Mouse (Mus musculus) embryonic facial prominence, embryonic 11.5 days (tissue): Measurements from ENCODE around the gene Rtp3. TPM values are rescaled to one million over a fixed set of nuclear protein-coding genes. Genes with fewer than 3 reads are reported as not detected.

Source experiments
- ATAC-seq: fragments of 200-750 bp; cut with Nextera tagmentation; replicated peaks from 2 replicates; pipeline ENCODE4 v1.8.0; 2017; ENCODE audit warnings: low read depth; ENCODE audit not compliant: insufficient number of reproducible peaks, low FRiP score, low TSS enrichment
- DNase-seq: peaks from one replicate; pipeline ENCODE4 v3.0.0-alpha.2; 2015; ENCODE audit warnings: low spot score
- H3K27ac ChIP-seq: fragments of 300-500 bp; sonication (generic); replicated peaks from 2 replicates; pipeline ENCODE4 v1.5.1; 2014; ENCODE audit warnings: mild to moderate bottlenecking, low read depth, low read length, control low read depth
- H3K27me3 ChIP-seq: fragments of 300-500 bp; sonication (generic); 2 replicates; pipeline ENCODE4 v1.6.1; 2014; ENCODE audit warnings: mild to moderate bottlenecking, low read length, moderate library complexity, mixed read lengths; ENCODE audit not compliant: control insufficient read depth, insufficient read depth
- H3K36me3 ChIP-seq: fragments of 300-500 bp; sonication (generic); replicated peaks from 2 replicates; pipeline ENCODE4 v1.6.1; 2014; ENCODE audit warnings: low read depth, mild to moderate bottlenecking, low read length, moderate library complexity, mixed read lengths; ENCODE audit not compliant: control insufficient read depth, insufficient read depth
- H3K4me1 ChIP-seq: fragments of 300-500 bp; sonication (generic); 2 replicates; pipeline ENCODE4 v1.6.1; 2014; ENCODE audit warnings: low read length, mixed read lengths; ENCODE audit not compliant: control insufficient read depth, insufficient read depth
- H3K4me2 ChIP-seq: fragments of 300-500 bp; sonication (generic); 2 replicates; pipeline ENCODE4 v1.6.1; 2014; ENCODE audit warnings: low read depth, mild to moderate bottlenecking, control low read depth, low read length, moderate library complexity
- H3K4me3 ChIP-seq: fragments of 300-500 bp; sonication (generic); 2 replicates; pipeline ENCODE4 v1.5.1; 2014; ENCODE audit warnings: low read depth, low read length, control low read depth
- H3K9ac ChIP-seq: fragments of 300-500 bp; sonication (generic); replicated peaks from 2 replicates; pipeline ENCODE4 v1.6.1; 2014; ENCODE audit warnings: mild to moderate bottlenecking, control low read depth, low read length
- H3K9me3 ChIP-seq: fragments of 300-500 bp; sonication (generic); replicated peaks from 2 replicates; pipeline ENCODE4 v1.6.1; 2016; ENCODE audit warnings: mild to moderate bottlenecking, low read length, inconsistent platforms, mixed read lengths; ENCODE audit not compliant: control insufficient read depth
- WGBS: fragments of 180-500 bp; shearing (Covaris S2); extraction: QIAGEN DNeasy Blood & Tissue Kit; methylation state at CpG from one replicate; pipeline ENCODE4 v1.1.7; 2014; 5-methylcytosine and 5-hydroxymethylcytosine counted together
- polyA plus RNA-seq: library from polyadenylated mRNA; unstranded; fragments of >200 nt; fragmentation: Nextera tagmentation; extraction: Ambion mirVana; gene quantifications from 2 replicates; pipeline ENCODE4 v1.2.1, GENCODE M21; 2014

Gene Rtp3
- polyA plus RNA-seq, 1 experiment from 2014 or later = 0.28 TPM

DNA sequence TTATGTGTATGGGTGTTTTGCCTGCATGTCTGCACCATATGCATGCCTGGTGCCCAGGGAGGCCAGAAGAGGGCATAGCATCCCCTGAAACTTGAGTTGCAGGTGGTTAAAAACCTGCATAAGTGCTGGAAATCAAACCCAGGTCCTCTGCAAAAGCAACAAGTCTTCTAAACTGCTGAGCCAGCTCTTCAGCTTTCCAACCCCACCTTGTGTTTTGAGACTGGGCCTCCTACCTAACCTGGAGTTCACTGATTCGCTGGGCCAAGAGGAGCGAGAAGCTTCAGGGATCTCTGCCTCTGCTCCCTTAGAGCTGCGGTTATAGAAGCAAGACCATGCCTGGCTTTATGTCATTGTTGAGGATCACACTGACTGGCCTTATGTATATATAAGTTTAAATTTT, 40.3 kb downstream of the Rtp3 start:
- no peak overlapping the region for H3K27ac ChIP-seq
- ATAC-seq (no peak), DNase-seq (no peak)
- peaks cover 3% of the 10 kb centered on the region; the same call in 1 of the 2 replicates for H3K4me1 ChIP-seq
- no peak overlapping the region for H3K9ac ChIP-seq
- no peak overlapping the region for H3K4me2 ChIP-seq
- H3K4me3 ChIP-seq = no peak overlapping the region
- H3K9me3 ChIP-seq = no peaks in the 10 kb centered on the region
- WGBS = 94% methylated on average over 3 of the region's 3 CpGs
- no peaks in the 10 kb centered on the region for H3K36me3 ChIP-seq
- peaks cover 24% of the 10 kb centered on the region for H3K27me3 ChIP-seq

DNA sequence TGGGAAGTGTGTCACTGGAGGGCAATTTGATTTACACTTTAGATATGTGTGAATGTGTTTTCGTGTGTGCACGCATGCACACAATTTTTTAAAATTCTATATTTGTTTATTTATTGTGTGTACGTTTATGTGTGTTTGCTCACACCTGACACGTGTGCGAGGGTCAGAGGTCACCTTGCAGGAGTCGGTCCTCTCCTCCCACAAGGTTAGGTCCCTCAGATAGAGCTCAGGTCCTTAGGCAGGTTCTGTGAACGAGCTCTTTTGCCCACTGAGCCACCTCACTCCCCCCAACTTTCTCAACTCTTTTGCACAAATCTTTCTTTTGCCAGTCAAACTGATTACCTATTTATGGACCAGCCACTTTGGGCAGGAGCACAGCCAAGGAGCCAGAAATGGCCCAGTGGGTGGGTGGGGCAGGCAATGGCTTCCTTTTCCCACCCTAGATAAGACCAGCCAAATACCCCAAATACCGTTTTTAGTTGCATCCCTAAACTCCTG, 41.5 kb downstream of the Rtp3 start:
- H3K27me3 ChIP-seq = peaks cover 33% of the 10 kb centered on the region
- no peak overlapping the region for H3K9ac ChIP-seq
- WGBS = 52% methylated on average over 8 of the region's 8 CpGs
- no peaks in the 10 kb centered on the region for H3K36me3 ChIP-seq
- no peak for DNase-seq
- H3K9me3 ChIP-seq = no peaks in the 10 kb centered on the region
- no peak for ATAC-seq
- H3K4me1 ChIP-seq = peaks cover 3% of the 10 kb centered on the region; the same call in 1 of the 2 replicates
- H3K4me2 ChIP-seq = no peak overlapping the region
- no peak overlapping the region for H3K27ac ChIP-seq
- no peak overlapping the region for H3K4me3 ChIP-seq

DNA sequence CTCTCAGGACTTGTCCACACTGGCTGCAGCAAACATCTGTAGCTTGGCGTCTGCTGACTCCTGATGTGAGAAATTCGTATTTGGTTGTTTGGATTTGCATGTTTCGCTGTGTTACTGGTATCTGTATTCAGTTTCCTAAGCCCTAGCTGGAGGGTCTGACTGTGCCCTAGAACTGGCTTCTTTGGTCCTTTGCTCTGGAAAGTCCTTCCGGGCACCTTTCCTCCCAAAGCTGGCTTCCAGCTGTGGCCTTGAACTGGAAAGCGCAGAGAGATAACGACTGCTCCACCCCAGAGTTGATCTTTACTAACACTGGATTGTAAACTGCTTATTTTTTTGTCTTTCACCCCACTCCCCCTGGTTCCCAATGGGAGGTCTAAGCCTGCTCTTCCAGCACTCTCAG, 42.5 kb downstream of the Rtp3 start:
- Histone ChIP-seq H3K4me2 (no peak overlapping the region), H3K27ac (no peak overlapping the region), H3K9me3 (no peaks in the 10 kb centered on the region), H3K27me3 (peaks cover 31% of the 10 kb centered on the region), H3K9ac (no peak overlapping the region), H3K36me3 (no peaks in the 10 kb centered on the region), H3K4me1 (peaks cover 3% of the 10 kb centered on the region; the same call in 1 of the 2 replicates), H3K4me3 (no peak overlapping the region)
- DNase-seq = no peak
- WGBS = 23% methylated on average over 6 of the region's 6 CpGs
- no peak for ATAC-seq

DNA sequence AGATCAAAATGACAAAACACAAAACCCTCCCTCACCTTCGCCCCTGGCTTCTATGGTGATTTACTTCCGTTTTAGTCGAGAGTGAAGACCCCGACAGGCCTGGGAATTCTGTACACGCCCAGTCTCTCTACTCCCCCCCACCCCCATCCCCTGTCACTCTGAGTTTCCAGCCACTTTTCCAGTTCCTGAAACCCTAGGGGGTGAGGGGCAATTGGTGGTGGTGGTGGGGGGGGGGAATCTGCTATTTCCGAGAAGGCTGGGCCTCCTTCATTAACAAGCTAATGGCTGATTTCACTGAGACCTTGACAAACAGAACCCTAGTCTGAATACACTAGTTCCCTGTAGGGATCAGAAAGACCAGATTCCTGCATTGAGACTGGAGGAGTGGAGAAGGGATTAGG, 43.1 kb downstream of the Rtp3 start:
- H3K9me3 ChIP-seq = no peaks in the 10 kb centered on the region
- peaks cover 3% of the 10 kb centered on the region; the same call in 1 of the 2 replicates for H3K4me1 ChIP-seq
- ATAC-seq = no peak
- H3K4me2 ChIP-seq = no peak overlapping the region
- no peak overlapping the region for H3K27ac ChIP-seq
- WGBS = 4% methylated on average over 6 of the region's 6 CpGs
- no peaks in the 10 kb centered on the region for H3K36me3 ChIP-seq
- no peak overlapping the region for H3K4me3 ChIP-seq
- no peak overlapping the region for H3K9ac ChIP-seq
- H3K27me3 ChIP-seq = peaks cover 28% of the 10 kb centered on the region
- peak; percentile 11 for DNase-seq

DNA sequence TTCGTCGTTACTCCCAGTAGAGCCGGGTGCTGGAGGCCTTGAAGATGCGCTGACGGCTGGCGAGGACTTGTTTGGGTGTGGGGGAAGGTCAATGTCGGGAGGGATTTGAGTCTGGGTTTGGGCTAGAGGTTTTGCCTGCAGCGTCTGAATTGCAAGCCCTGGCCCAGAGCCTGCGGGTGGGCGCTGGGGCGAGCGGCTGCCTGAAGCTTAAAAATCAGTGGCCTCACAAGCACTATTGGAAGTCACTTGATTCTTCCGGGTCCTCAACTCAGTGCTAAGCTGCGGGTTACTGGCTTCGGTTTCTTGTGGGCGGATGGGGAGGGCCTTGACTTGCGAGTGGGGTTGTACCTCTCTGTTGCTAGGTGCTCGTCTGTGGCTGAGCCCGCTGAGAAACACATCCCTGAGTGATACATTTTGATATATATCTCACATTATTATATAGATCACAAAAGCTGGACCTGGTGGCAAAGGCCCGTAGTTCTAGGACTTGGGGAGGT, 43.8 kb downstream of the Rtp3 start:
- Histone ChIP-seq H3K36me3 (no peaks in the 10 kb centered on the region), H3K4me3 (no peak overlapping the region; the same call in 1 of the 2 replicates), H3K9ac (no peak overlapping the region; the same call in 1 of the 2 replicates), H3K4me2 (peak overlapping the region; percentile 13; the same call in 1 of the 2 replicates), H3K27ac (no peak overlapping the region), H3K27me3 (peaks cover 28% of the 10 kb centered on the region), H3K4me1 (peaks cover 3% of the 10 kb centered on the region; the same call in 1 of the 2 replicates), H3K9me3 (no peaks in the 10 kb centered on the region)
- ATAC-seq (no peak), DNase-seq (peak; percentile 27)
- WGBS = 7% methylated on average over 20 of the region's 20 CpGs

DNA sequence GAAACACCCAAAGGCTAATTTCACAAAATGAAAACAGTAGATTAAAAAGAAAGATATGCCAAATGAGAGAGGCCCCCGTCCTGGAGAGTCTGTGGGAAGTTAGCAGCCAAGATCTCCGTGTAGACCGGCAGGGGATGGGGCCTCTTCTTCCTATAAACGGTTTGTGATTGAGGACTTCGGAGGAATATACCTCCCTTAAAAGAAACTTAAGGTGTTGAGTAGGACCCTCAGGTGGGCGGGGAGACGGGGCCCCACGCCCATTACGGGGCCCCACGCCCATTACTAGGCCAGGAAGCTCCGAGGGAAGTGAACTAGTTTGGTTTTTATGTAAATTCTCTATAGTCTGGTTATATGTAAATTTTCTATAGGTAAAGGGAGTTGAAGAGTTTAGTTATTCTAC, 44.5 kb downstream of the Rtp3 start, which contains the start of gene Tdgf1:
Gene Tdgf1, minus strand, starts transcription at position 233 of the 400 bp plus-strand sequence.
- peaks cover 28% of the 10 kb centered on the region for H3K27me3 ChIP-seq
- no peak within 1 kb of the TSS; the same call in 1 of the 2 replicates for H3K9ac ChIP-seq
- H3K27ac ChIP-seq = no peak within 1 kb of the TSS
- 6% methylated on average over 11 of the region's 11 CpGs for WGBS
- no peaks in the 10 kb centered on the region for H3K36me3 ChIP-seq
- no peak within 1 kb of the TSS; the same call in 1 of the 2 replicates for H3K4me3 ChIP-seq
- ATAC-seq = no peak
- H3K9me3 ChIP-seq = no peaks in the 10 kb centered on the region
- peaks cover 3% of the 10 kb centered on the region; the same call in 1 of the 2 replicates for H3K4me1 ChIP-seq
- peak within 1 kb of the TSS; percentile 13; the same call in 1 of the 2 replicates for H3K4me2 ChIP-seq
- DNase-seq = no peak

DNA sequence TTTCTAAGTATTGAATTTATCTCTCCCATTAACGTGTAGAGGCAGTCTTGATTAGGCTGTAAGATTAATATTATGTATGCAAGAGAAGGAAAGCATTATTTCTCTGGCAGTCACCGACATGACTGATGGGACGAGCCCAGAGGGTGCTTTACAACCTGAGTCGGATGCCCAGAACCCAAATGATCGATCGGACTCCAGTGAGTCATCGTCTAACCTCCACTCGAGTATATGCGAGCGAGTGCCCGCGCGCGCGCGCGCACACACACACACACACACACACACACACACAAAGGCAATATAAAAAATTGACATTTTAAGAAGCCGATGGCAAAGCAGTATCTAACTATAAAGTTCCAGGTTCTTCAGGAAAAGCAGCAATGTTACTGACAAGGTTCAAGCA, 45.0 kb downstream of the Rtp3 start:
- no peak for DNase-seq
- no peaks in the 10 kb centered on the region for H3K36me3 ChIP-seq
- H3K4me1 ChIP-seq = peaks cover 3% of the 10 kb centered on the region; the same call in 1 of the 2 replicates
- no peak overlapping the region for H3K4me2 ChIP-seq
- no peaks in the 10 kb centered on the region for H3K9me3 ChIP-seq
- 18% methylated on average over 18 of the region's 18 CpGs for whole genome bisulfite sequencing
- H3K27ac ChIP-seq = no peak overlapping the region
- no peak for ATAC-seq
- H3K4me3 ChIP-seq = no peak overlapping the region
- H3K9ac ChIP-seq = no peak overlapping the region
- H3K27me3 ChIP-seq = peaks cover 28% of the 10 kb centered on the region

DNA sequence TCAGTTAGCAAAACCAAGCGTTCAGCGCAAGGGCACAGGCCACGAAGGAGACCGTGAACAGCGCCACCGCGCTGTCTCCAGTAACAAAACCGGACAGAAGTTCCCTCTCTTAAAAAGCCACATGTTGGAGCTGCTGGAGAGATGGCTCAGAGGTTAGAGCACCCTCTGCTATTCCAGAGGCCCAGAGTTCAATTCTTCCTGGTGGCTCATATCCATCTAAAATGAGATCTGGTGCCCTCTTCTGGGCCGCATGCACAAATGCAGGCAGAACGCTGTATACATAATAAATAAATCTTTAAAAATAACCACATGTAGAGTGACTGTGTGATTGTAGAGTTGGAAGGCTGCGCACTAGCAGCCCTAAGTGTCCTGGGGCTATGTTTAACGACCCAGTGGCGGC, 46.1 kb downstream of the Rtp3 start:
- Histone ChIP-seq H3K27me3 (peaks cover 28% of the 10 kb centered on the region), H3K36me3 (no peaks in the 10 kb centered on the region), H3K9me3 (no peaks in the 10 kb centered on the region), H3K4me3 (no peak overlapping the region), H3K4me1 (peaks cover 3% of the 10 kb centered on the region; the same call in 1 of the 2 replicates), H3K9ac (no peak overlapping the region), H3K27ac (no peak overlapping the region), H3K4me2 (no peak overlapping the region)
- no peak for ATAC-seq
- 38% methylated on average over 13 of the region's 13 CpGs for WGBS
- DNase-seq = peak; percentile 52
